Mouse (Mus musculus): ENCODE measurements around the gene Lnx1. TPM values are rescaled to one million over a fixed set of nuclear protein-coding genes. Genes with fewer than 3 reads are reported as not detected.

Lnx1 gene
- polyA plus RNA-seq, 1 experiment: 7.4 TPM

GRCm38 (mm10) chr5:74711056-74711455 lies 8.3 kb upstream of the Lnx1 start:
- Histone ChIP-seq H3K27ac (ENCODE audit: insufficient read depth, low read length) (no peak overlapping the region), H3K4me3 (ENCODE audit: low read depth, low read length) (no peak overlapping the region), H3K9me3 (replicated peaks; ENCODE audit: control insufficient read depth, insufficient read depth, low read length, poor library complexity, severe bottlenecking) (no peaks in the 10 kb centered on the region), H3K4me1 (ENCODE audit: control insufficient read depth, insufficient read depth, low read length) (peaks cover 4% of the 10 kb centered on the region), H3K9ac (ENCODE audit: low read depth, poor library complexity, severe bottlenecking) (no peak overlapping the region), H3K36me3 (ENCODE audit: control insufficient read depth, insufficient read depth, low read length, poor library complexity, severe bottlenecking) (no peaks in the 10 kb centered on the region), H3K27me3 (ENCODE audit: control insufficient read depth, insufficient read depth, low read length, poor library complexity, severe bottlenecking) (no peaks in the 10 kb centered on the region)
- TF ChIP-seq CTCF (IDR thresholded peaks at IDR 0.05; ENCODE audit: low read depth, low read length) (no peak), POLR2A (IDR thresholded peaks at IDR 0.05; ENCODE audit: insufficient read depth, low read length) (no peak), EP300 (IDR thresholded peaks at IDR 0.05; ENCODE audit: insufficient read depth, low read depth, low read length) (no peak)

GRCm38 (mm10) chr5:74710181-74710580 lies 7.5 kb upstream of the Lnx1 start:
- peaks cover 6% of the 10 kb centered on the region for H3K4me1 ChIP-seq (ENCODE audit: control insufficient read depth, insufficient read depth, low read length)
- TF ChIP-seq EP300 (IDR thresholded peaks at IDR 0.05; ENCODE audit: insufficient read depth, low read depth, low read length): no peak
- TF ChIP-seq POLR2A (IDR thresholded peaks at IDR 0.05; ENCODE audit: insufficient read depth, low read length): no peak
- no peak for TF ChIP-seq CTCF (IDR thresholded peaks at IDR 0.05; ENCODE audit: low read depth, low read length)
- H3K36me3 ChIP-seq (ENCODE audit: control insufficient read depth, insufficient read depth, low read length, poor library complexity, severe bottlenecking): no peaks in the 10 kb centered on the region
- no peaks in the 10 kb centered on the region for H3K9me3 ChIP-seq (replicated peaks; ENCODE audit: control insufficient read depth, insufficient read depth, low read length, poor library complexity, severe bottlenecking)
- no peak overlapping the region for H3K9ac ChIP-seq (ENCODE audit: low read depth, poor library complexity, severe bottlenecking)
- no peak overlapping the region for H3K27ac ChIP-seq (ENCODE audit: insufficient read depth, low read length)
- no peak overlapping the region for H3K4me3 ChIP-seq (ENCODE audit: low read depth, low read length)
- H3K27me3 ChIP-seq (ENCODE audit: control insufficient read depth, insufficient read depth, low read length, poor library complexity, severe bottlenecking): no peaks in the 10 kb centered on the region

- Histone ChIP-seq H3K4me1 (ENCODE audit: control insufficient read depth, insufficient read depth, low read length) (peaks cover 8% of the 10 kb centered on the region), H3K27ac (ENCODE audit: insufficient read depth, low read length) (0 out of 2 replicates have a peak overlapping the region, but pooled peaks have one; percentile 63), H3K9ac (ENCODE audit: low read depth, poor library complexity, severe bottlenecking) (no peak overlapping the region), H3K36me3 (ENCODE audit: control insufficient read depth, insufficient read depth, low read length, poor library complexity, severe bottlenecking) (no peaks in the 10 kb centered on the region), H3K27me3 (ENCODE audit: control insufficient read depth, insufficient read depth, low read length, poor library complexity, severe bottlenecking) (no peaks in the 10 kb centered on the region), H3K4me3 (ENCODE audit: low read depth, low read length) (peak overlapping the region; percentile 38), H3K9me3 (replicated peaks; ENCODE audit: control insufficient read depth, insufficient read depth, low read length, poor library complexity, severe bottlenecking) (no peaks in the 10 kb centered on the region)
- TF ChIP-seq POLR2A (IDR thresholded peaks at IDR 0.05; ENCODE audit: insufficient read depth, low read length) (no peak), EP300 (IDR thresholded peaks at IDR 0.05; ENCODE audit: insufficient read depth, low read depth, low read length) (peak; percentile 86), CTCF (IDR thresholded peaks at IDR 0.05; ENCODE audit: low read depth, low read length) (no peak)
These were observed 1.7 kb upstream of the Lnx1 start for GRCm38 (mm10) chr5:74704460-74704790.

GRCm38 (mm10) chr5:74703741-74704459 lies 1.2 kb upstream of the Lnx1 start:
- H3K27me3 ChIP-seq (ENCODE audit: control insufficient read depth, insufficient read depth, low read length, poor library complexity, severe bottlenecking): no peaks in the 10 kb centered on the region
- peak overlapping the region; percentile 47 for H3K4me3 ChIP-seq (ENCODE audit: low read depth, low read length)
- peaks cover 8% of the 10 kb centered on the region for H3K4me1 ChIP-seq (ENCODE audit: control insufficient read depth, insufficient read depth, low read length)
- TF ChIP-seq POLR2A (IDR thresholded peaks at IDR 0.05; ENCODE audit: insufficient read depth, low read length) (peak; percentile 34), EP300 (IDR thresholded peaks at IDR 0.05; ENCODE audit: insufficient read depth, low read depth, low read length) (no peak), CTCF (IDR thresholded peaks at IDR 0.05; ENCODE audit: low read depth, low read length) (no peak)
- no peaks in the 10 kb centered on the region for H3K36me3 ChIP-seq (ENCODE audit: control insufficient read depth, insufficient read depth, low read length, poor library complexity, severe bottlenecking)
- H3K9me3 ChIP-seq (replicated peaks; ENCODE audit: control insufficient read depth, insufficient read depth, low read length, poor library complexity, severe bottlenecking): no peaks in the 10 kb centered on the region
- no peak overlapping the region for H3K9ac ChIP-seq (ENCODE audit: low read depth, poor library complexity, severe bottlenecking)
- H3K27ac ChIP-seq (ENCODE audit: insufficient read depth, low read length): peak overlapping the region; percentile 54

- TF ChIP-seq EP300 (IDR thresholded peaks at IDR 0.05; ENCODE audit: insufficient read depth, low read depth, low read length) (no peak), CTCF (IDR thresholded peaks at IDR 0.05; ENCODE audit: low read depth, low read length) (no peak), POLR2A (IDR thresholded peaks at IDR 0.05; ENCODE audit: insufficient read depth, low read length) (no peak)
- no peak overlapping the region for H3K9ac ChIP-seq (ENCODE audit: low read depth, poor library complexity, severe bottlenecking)
- no peaks in the 10 kb centered on the region for H3K36me3 ChIP-seq (ENCODE audit: control insufficient read depth, insufficient read depth, low read length, poor library complexity, severe bottlenecking)
- H3K27ac ChIP-seq (ENCODE audit: insufficient read depth, low read length): no peak overlapping the region
- no peak overlapping the region for H3K4me3 ChIP-seq (ENCODE audit: low read depth, low read length)
- no peaks in the 10 kb centered on the region for H3K9me3 ChIP-seq (replicated peaks; ENCODE audit: control insufficient read depth, insufficient read depth, low read length, poor library complexity, severe bottlenecking)
- H3K27me3 ChIP-seq (ENCODE audit: control insufficient read depth, insufficient read depth, low read length, poor library complexity, severe bottlenecking): no peaks in the 10 kb centered on the region
- peaks cover 4% of the 10 kb centered on the region for H3K4me1 ChIP-seq (ENCODE audit: control insufficient read depth, insufficient read depth, low read length)
These were observed 1.8 kb downstream of the Lnx1 start for GRCm38 (mm10) chr5:74700918-74701317.

- Histone ChIP-seq H3K9me3 (replicated peaks; ENCODE audit: control insufficient read depth, insufficient read depth, low read length, poor library complexity, severe bottlenecking) (no peaks in the 10 kb centered on the region), H3K9ac (ENCODE audit: low read depth, poor library complexity, severe bottlenecking) (no peak overlapping the region), H3K36me3 (ENCODE audit: control insufficient read depth, insufficient read depth, low read length, poor library complexity, severe bottlenecking) (no peaks in the 10 kb centered on the region)
These were observed 3.0 kb downstream of the Lnx1 start for GRCm38 (mm10) chr5:74699673-74700072.

More at GRCm38 (mm10) chr5:74699673-74700072, 3.0 kb downstream of the Lnx1 start:
- no peak overlapping the region for H3K27ac ChIP-seq (ENCODE audit: insufficient read depth, low read length)
- H3K27me3 ChIP-seq (ENCODE audit: control insufficient read depth, insufficient read depth, low read length, poor library complexity, severe bottlenecking): no peaks in the 10 kb centered on the region
- H3K4me1 ChIP-seq (ENCODE audit: control insufficient read depth, insufficient read depth, low read length): no peaks in the 10 kb centered on the region
- no peak overlapping the region for H3K4me3 ChIP-seq (ENCODE audit: low read depth, low read length)
- TF ChIP-seq CTCF (IDR thresholded peaks at IDR 0.05; ENCODE audit: low read depth, low read length) (no peak), POLR2A (IDR thresholded peaks at IDR 0.05; ENCODE audit: insufficient read depth, low read length) (no peak), EP300 (IDR thresholded peaks at IDR 0.05; ENCODE audit: insufficient read depth, low read depth, low read length) (no peak)

Data from ES-Bruce4 (cell line).